Mouse (Mus musculus): ENCODE measurements around the gene Klk1b21. TPM values are rescaled to one million over a fixed set of nuclear protein-coding genes. Genes with fewer than 3 reads are reported as not detected.
"Not testable (repeated sequence)": the region's sequence is repeated elsewhere in the genome, so short reads cannot be mapped to it uniquely, and the experiment has no call there.

Klk1b21 gene
- not detected for total RNA-seq (2021)
- long read RNA-seq = 0 reads

DNA sequence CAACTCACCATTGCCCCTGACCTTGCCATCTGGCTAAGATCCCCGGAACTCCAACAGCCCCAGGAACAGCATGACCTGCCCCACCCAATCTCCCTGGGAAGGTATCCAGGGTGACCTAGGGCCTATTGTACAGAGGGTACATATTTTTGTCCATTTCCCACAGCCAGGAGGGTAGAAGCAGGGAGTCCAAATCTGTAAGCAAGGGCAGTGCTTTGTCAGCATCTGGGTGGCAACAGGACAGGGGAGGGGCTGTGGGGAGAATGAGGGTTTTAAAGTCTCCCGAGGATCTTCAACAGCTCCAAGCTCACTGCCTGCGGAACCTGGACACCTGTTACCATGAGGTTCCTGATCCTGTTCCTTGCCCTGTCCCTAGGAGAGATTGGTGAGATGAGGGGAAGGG, at the start of gene Klk1b21:
Klk1b21 (plus strand) TSS at position 301 of the 400 bp plus-strand sequence.
- not testable (repeated sequence) for DNase-seq (ENCODE audit: low spot score in 2 of 2)

DNA sequence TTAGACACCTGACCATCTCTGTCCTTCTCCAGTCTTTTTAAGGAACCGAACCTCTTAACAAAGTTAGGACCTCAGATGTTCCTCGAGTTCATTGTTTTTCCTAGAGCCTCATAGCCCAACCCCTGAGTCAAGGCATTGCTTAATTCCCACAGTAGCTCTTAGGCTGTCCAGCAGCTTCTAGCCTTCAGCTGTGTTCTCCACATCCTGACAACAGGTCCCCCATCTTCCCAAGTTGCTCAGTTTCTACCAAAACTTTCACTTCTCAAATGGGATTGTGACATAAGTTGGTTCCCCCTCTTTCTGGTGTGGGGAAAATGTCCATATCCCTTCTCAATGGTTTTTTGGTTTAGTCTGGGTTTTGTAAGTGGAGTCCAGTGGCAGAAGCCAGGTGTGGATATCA, 30.0 kb upstream of the Klk1b21 start:
- DNase-seq (ENCODE audit: low spot score in 2 of 2) = no peak

DNA sequence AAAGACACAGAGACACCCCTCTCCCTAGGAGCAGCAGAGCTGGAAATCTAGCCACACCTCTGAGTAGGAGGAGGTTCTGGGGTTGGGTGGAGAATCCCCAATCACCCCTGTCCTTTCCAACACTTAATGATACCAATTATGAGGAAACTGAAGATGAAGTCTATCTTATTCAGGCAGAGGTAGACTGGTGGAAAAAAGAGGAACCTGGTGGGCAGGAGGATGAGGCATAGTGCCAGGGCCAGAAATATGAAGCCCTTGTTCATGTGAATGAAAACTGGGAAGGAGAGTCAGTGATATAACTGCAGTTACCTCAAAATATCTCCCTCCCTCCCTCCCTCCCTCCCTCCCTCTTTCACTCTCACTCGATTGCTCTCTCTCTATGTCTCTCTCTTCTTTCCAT, 24.4 kb upstream of the Klk1b21 start:
- DNase-seq (ENCODE audit: low spot score in 2 of 2) = no peak

DNA sequence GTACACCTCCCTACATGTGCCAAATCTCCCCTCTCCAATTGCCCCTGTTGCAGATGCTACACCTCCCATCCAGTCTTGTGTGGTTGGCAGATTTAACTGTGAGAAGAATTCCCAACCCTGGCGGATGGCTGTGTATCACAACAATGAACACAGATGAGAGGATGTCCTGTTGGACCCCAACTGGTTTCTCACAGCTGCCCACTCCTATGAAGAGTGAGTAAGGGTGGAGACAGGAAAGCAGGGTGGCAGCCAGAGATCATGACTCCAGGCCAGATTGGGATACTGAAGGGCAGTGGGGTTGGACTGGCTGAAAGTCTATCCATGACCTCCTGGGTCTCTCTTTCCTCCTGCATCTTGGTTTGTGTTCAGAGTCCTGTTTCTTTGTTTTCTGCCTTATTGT, 6.0 kb upstream of the Klk1b21 start:
- DNase-seq (ENCODE audit: low spot score in 2 of 2) = no peak

DNA sequence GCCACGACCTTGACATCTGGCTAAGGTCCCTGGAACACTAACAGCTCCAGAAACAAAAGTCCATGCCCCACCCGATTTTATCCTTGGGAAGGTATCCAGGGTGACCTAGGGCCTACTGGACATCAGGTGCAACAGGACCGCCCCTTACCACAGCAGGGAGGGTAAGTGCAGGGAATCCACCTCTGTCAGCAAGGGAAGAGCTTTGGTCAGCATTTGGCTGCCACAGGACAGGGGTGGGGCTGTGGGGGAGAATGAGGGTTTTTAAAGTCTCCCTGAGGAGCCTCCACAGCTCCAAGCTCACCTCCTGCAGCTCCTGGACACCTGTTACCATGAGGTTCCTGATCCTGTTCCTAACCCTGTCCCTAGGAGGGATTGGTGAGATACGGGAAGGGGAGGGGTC, 10.2 kb downstream of the Klk1b21 start, which contains the start of gene Klk1b22:
Klk1b22 (plus strand) TSS at position 301 of the 400 bp plus-strand sequence.
- no peak for DNase-seq (ENCODE audit: low spot score in 2 of 2)

DNA sequence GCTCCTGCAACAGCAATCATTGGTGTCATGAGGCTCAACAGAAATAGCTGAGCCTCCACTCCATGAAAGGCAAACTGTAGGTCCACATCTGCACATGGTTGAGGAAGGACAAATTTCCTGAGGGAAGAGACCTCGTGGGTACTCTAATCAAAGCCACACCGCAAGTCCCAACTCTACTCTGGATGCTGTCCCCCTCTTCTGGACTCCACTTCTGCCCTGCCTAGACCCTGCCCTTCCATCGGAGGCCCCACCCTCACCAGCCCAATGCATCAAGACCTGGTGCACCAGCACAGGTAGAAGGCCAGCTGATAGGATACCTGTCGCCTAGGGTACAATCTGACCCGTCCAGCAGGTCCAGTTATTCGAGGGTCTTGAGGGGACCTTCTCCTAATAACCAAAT, 21.3 kb downstream of the Klk1b21 start:
- no peak for DNase-seq (ENCODE audit: low spot score in 2 of 2)

DNA sequence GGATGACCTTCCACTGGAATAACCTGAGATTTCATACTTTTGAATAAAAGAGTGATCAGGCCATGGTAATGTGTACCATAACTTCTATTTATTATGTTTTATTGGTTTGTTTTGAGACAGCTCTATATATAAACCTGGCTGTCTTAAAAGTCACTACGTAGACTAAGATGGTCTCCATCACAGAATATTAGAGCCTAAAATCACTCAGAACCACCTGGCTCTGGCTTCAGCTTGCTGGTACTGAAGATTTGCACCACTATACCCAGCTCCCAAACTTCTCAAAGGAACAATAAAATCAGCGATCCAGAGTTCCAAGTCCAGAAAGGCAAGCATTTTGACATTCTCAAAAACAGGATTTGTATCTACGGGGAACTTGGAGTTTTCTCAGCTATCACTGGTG, 34.3 kb downstream of the Klk1b21 start, which contains the start of gene Klk1b16:
Klk1b16 (plus strand) TSS at position 301 of the 400 bp plus-strand sequence.
- DNase-seq (ENCODE audit: low spot score in 2 of 2) = no peak

Other genes starting within 250 kb of the Klk1b21 start
- gene Klk4, start 221.2 kb upstream of the Klk1b21 start, total RNA-seq (2021) = not detected
- gene Klk15, start 168.6 kb upstream of the Klk1b21 start, total RNA-seq (2021) = not detected
- not detected for gene Klk1b8, start 151.7 kb upstream of the Klk1b21 start, total RNA-seq (2021)
- gene Klk1b1, start 135.6 kb upstream of the Klk1b21 start, total RNA-seq (2021) = not detected
- gene Klk1b9, start 126.3 kb upstream of the Klk1b21 start, total RNA-seq (2021) = not detected
- gene Klk1b11, start 106.5 kb upstream of the Klk1b21 start, total RNA-seq (2021) = not detected
- gene Klk1b26, start 90.2 kb upstream of the Klk1b21 start, total RNA-seq (2021) = not detected
- not detected for gene Klk1b27, start 50.0 kb upstream of the Klk1b21 start, total RNA-seq (2021)
- gene Klk1b22, start 10.3 kb downstream of the Klk1b21 start, total RNA-seq (2021) = not detected
- gene Klk1b16, start 34.4 kb downstream of the Klk1b21 start, total RNA-seq (2021) = not detected
- not detected for gene Klk1b24, start 85.9 kb downstream of the Klk1b21 start, total RNA-seq (2021)
- gene Klk1b3, start 95.9 kb downstream of the Klk1b21 start, total RNA-seq (2021) = not detected
- gene Klk1b4, start 105.1 kb downstream of the Klk1b21 start, total RNA-seq (2021) = not detected
- not detected for gene Klk1b5, start 113.6 kb downstream of the Klk1b21 start, total RNA-seq (2021)
- gene Klk1, start 123.0 kb downstream of the Klk1b21 start, total RNA-seq (2021) = not detected
- gene Gm36864, start 133.8 kb downstream of the Klk1b21 start, total RNA-seq (2021) = not detected
- under 1 TPM; 0.62 to 0.84 TPM for gene 1700028J19Rik, start 144.4 kb downstream of the Klk1b21 start, total RNA-seq (2021)
- 10 to 100 TPM; 78.3 to 89.3 TPM for gene 2410002F23Rik, start 144.4 kb downstream of the Klk1b21 start, total RNA-seq (2021)
- not detected for gene Acp4, start 155.1 kb downstream of the Klk1b21 start, total RNA-seq (2021)
- not detected for gene Gm15517, start 159.1 kb downstream of the Klk1b21 start, total RNA-seq (2021)
- gene Clec11a, start 204.6 kb downstream of the Klk1b21 start, total RNA-seq (2021) = 1 to 10 TPM; 3.3 to 3.6 TPM
- gene Shank1, start 207.9 kb downstream of the Klk1b21 start, total RNA-seq (2021) = 100 to 1,000 TPM; 626 to 653 TPM